Mouse (Mus musculus): ENCODE measurements around the gene Abtb2.

DNA sequence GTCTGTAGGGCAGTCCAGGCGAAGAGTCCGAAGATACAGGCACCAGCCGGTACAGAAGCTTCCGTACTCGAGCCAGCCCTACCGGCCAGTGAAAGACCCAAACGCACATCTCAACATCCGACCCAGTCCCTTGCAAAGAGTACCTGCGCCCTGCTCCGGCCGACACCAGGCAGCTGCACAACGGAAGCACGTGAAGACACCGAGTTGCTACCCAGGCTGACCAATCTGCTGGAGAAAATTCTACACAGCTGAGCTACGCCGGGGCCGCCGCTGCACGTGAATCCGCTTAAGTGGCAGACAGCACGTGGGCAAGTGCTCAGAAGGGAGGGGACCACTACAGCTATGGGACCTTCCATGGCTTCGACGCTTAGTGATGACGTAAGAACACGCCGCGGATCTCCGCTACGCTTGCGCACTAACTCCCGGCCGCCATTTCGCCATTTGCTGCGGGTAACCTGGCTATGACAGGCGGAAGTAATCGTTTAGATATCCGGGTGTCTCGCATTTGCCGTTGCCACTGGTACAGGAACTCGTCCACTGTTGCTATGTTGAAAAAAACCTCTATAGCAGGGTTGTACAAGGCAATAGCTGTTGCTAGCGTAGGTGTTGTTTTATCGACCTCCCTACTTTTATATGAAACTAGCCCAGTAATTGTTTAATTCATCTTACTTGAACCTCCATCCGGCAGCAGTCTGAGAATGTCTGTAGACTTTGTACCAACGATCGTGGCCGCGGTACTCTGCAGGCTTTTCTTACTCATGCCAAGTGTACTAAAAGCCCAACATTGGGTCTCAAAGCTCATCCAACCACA, 195.0 kb downstream of the Abtb2 start, which contains the start of gene Nat10:
- TF ChIP-seq CTCF (IDR thresholded peaks at IDR 0.05; ENCODE audit: borderline replicate concordance, insufficient read depth, low read length) (no peak), POLR2A (IDR thresholded peaks at IDR 0.05; ENCODE audit: low read depth, low read length) (peak; percentile 75)
